Mouse (Mus musculus): ENCODE data around the gene Adm2. TPM values are rescaled to one million over a fixed set of nuclear protein-coding genes. Genes with fewer than 3 reads are reported as not detected.

Adm2 gene
- polyA plus RNA-seq, 1 experiment = not detected

- TF ChIP-seq CTCF (IDR thresholded peaks at IDR 0.05; ENCODE audit: control insufficient read depth, insufficient read depth, insufficient replicate concordance, low read depth, low read length) = no peak
- TF ChIP-seq POLR2A (IDR thresholded peaks at IDR 0.05; ENCODE audit: control insufficient read depth, low read depth, low read length) = no peak
- Histone ChIP-seq H3K36me3 (ENCODE audit: control insufficient read depth, insufficient read depth, low read length) (no peaks in the 10 kb centered on the region), H3K27me3 (ENCODE audit: control insufficient read depth, insufficient read depth, low read length) (no peaks in the 10 kb centered on the region), H3K4me1 (ENCODE audit: control insufficient read depth, insufficient read depth, low read length) (peaks cover 5% of the 10 kb centered on the region), H3K27ac (ENCODE audit: control insufficient read depth, insufficient read depth, low read depth, low read length) (no peak overlapping the region), H3K4me3 (ENCODE audit: control insufficient read depth, low read depth, low read length) (no peak overlapping the region)
These were observed 1.3 kb upstream of the Adm2 start for GRCm38 (mm10) chr15:89321264-89321663.

- Histone ChIP-seq H3K27me3 (ENCODE audit: control insufficient read depth, insufficient read depth, low read length) (no peaks in the 10 kb centered on the region), H3K4me3 (ENCODE audit: control insufficient read depth, low read depth, low read length) (no peak overlapping the region), H3K36me3 (ENCODE audit: control insufficient read depth, insufficient read depth, low read length) (no peaks in the 10 kb centered on the region), H3K27ac (ENCODE audit: control insufficient read depth, insufficient read depth, low read depth, low read length) (no peak overlapping the region), H3K4me1 (ENCODE audit: control insufficient read depth, insufficient read depth, low read length) (peaks cover 4% of the 10 kb centered on the region; the same call in 1 of the 2 replicates)
- no peak for TF ChIP-seq POLR2A (IDR thresholded peaks at IDR 0.05; ENCODE audit: control insufficient read depth, low read depth, low read length)
- no peak for TF ChIP-seq CTCF (IDR thresholded peaks at IDR 0.05; ENCODE audit: control insufficient read depth, insufficient read depth, insufficient replicate concordance, low read depth, low read length)
These were observed 1.1 kb downstream of the Adm2 start for GRCm38 (mm10) chr15:89323656-89324055.

- H3K4me3 ChIP-seq (ENCODE audit: control insufficient read depth, low read depth, low read length) = no peak overlapping the region
- peaks cover 4% of the 10 kb centered on the region; the same call in 1 of the 2 replicates for H3K4me1 ChIP-seq (ENCODE audit: control insufficient read depth, insufficient read depth, low read length)
- H3K36me3 ChIP-seq (ENCODE audit: control insufficient read depth, insufficient read depth, low read length) = no peaks in the 10 kb centered on the region
- no peaks in the 10 kb centered on the region for H3K27me3 ChIP-seq (ENCODE audit: control insufficient read depth, insufficient read depth, low read length)
- H3K27ac ChIP-seq (ENCODE audit: control insufficient read depth, insufficient read depth, low read depth, low read length) = no peak overlapping the region
- TF ChIP-seq CTCF (IDR thresholded peaks at IDR 0.05; ENCODE audit: control insufficient read depth, insufficient read depth, insufficient replicate concordance, low read depth, low read length) (no peak), POLR2A (IDR thresholded peaks at IDR 0.05; ENCODE audit: control insufficient read depth, low read depth, low read length) (no peak)
These were observed 3.9 kb downstream of the Adm2 start for GRCm38 (mm10) chr15:89326441-89326840.

GRCm38 (mm10) chr15:89334271-89334670 lies 11.8 kb downstream of the Adm2 start, which contains the start of gene Miox:
Gene Miox, plus strand, starts transcription at chr15:89334398.
- no peak within 1 kb of the TSS for H3K4me3 ChIP-seq (ENCODE audit: control insufficient read depth, low read depth, low read length)

GRCm38 (mm10) chr15:89334774-89335537 lies 12.4 kb downstream of the Adm2 start:
- peaks cover 8% of the 10 kb centered on the region for H3K4me1 ChIP-seq (ENCODE audit: control insufficient read depth, insufficient read depth, low read length)
- H3K27me3 ChIP-seq (ENCODE audit: control insufficient read depth, insufficient read depth, low read length) = no peaks in the 10 kb centered on the region
- no peak for TF ChIP-seq CTCF (IDR thresholded peaks at IDR 0.05; ENCODE audit: control insufficient read depth, insufficient read depth, insufficient replicate concordance, low read depth, low read length)
- TF ChIP-seq POLR2A (IDR thresholded peaks at IDR 0.05; ENCODE audit: control insufficient read depth, low read depth, low read length) = no peak
- H3K36me3 ChIP-seq (ENCODE audit: control insufficient read depth, insufficient read depth, low read length) = no peaks in the 10 kb centered on the region
- no peak overlapping the region for H3K4me3 ChIP-seq (ENCODE audit: control insufficient read depth, low read depth, low read length)
- no peak overlapping the region for H3K27ac ChIP-seq (ENCODE audit: control insufficient read depth, insufficient read depth, low read depth, low read length)

More at GRCm38 (mm10) chr15:89334271-89334670, 11.8 kb downstream of the Adm2 start, which contains the start of gene Miox:
- H3K27me3 ChIP-seq (ENCODE audit: control insufficient read depth, insufficient read depth, low read length) = no peaks in the 10 kb centered on the region
- TF ChIP-seq CTCF (IDR thresholded peaks at IDR 0.05; ENCODE audit: control insufficient read depth, insufficient read depth, insufficient replicate concordance, low read depth, low read length) (no peak), POLR2A (IDR thresholded peaks at IDR 0.05; ENCODE audit: control insufficient read depth, low read depth, low read length) (no peak)
- H3K27ac ChIP-seq (ENCODE audit: control insufficient read depth, insufficient read depth, low read depth, low read length) = no peak within 1 kb of the TSS
- H3K4me1 ChIP-seq (ENCODE audit: control insufficient read depth, insufficient read depth, low read length) = peaks cover 8% of the 10 kb centered on the region
- H3K36me3 ChIP-seq (ENCODE audit: control insufficient read depth, insufficient read depth, low read length) = no peaks in the 10 kb centered on the region

GRCm38 (mm10) chr15:89336422-89336821 lies 13.9 kb downstream of the Adm2 start:
- Histone ChIP-seq H3K27me3 (ENCODE audit: control insufficient read depth, insufficient read depth, low read length) (no peaks in the 10 kb centered on the region), H3K4me1 (ENCODE audit: control insufficient read depth, insufficient read depth, low read length) (peaks cover 8% of the 10 kb centered on the region), H3K4me3 (ENCODE audit: control insufficient read depth, low read depth, low read length) (no peak overlapping the region), H3K36me3 (ENCODE audit: control insufficient read depth, insufficient read depth, low read length) (no peaks in the 10 kb centered on the region), H3K27ac (ENCODE audit: control insufficient read depth, insufficient read depth, low read depth, low read length) (no peak overlapping the region)
- TF ChIP-seq CTCF (IDR thresholded peaks at IDR 0.05; ENCODE audit: control insufficient read depth, insufficient read depth, insufficient replicate concordance, low read depth, low read length) (no peak), POLR2A (IDR thresholded peaks at IDR 0.05; ENCODE audit: control insufficient read depth, low read depth, low read length) (no peak)

GRCm38 (mm10) chr15:89339696-89340095 lies 17.2 kb downstream of the Adm2 start:
- TF ChIP-seq POLR2A (IDR thresholded peaks at IDR 0.05; ENCODE audit: control insufficient read depth, low read depth, low read length) = no peak
- TF ChIP-seq CTCF (IDR thresholded peaks at IDR 0.05; ENCODE audit: control insufficient read depth, insufficient read depth, insufficient replicate concordance, low read depth, low read length) = no peak

More at GRCm38 (mm10) chr15:89339696-89340095, 17.2 kb downstream of the Adm2 start:
- no peaks in the 10 kb centered on the region for H3K27me3 ChIP-seq (ENCODE audit: control insufficient read depth, insufficient read depth, low read length)
- H3K4me3 ChIP-seq (ENCODE audit: control insufficient read depth, low read depth, low read length) = no peak overlapping the region
- H3K4me1 ChIP-seq (ENCODE audit: control insufficient read depth, insufficient read depth, low read length) = peaks cover 8% of the 10 kb centered on the region
- H3K36me3 ChIP-seq (ENCODE audit: control insufficient read depth, insufficient read depth, low read length) = no peaks in the 10 kb centered on the region
- H3K27ac ChIP-seq (ENCODE audit: control insufficient read depth, insufficient read depth, low read depth, low read length) = no peak overlapping the region
